Mouse (Mus musculus) G1E (cell line): ENCODE results near the gene Slc15a4.

Experiments used
- CTCF ChIP-seq: IDR thresholded peaks from 2 replicates; pipeline ENCODE4 v1.5.1; 2012; ENCODE audit warnings: low read depth, low read length, inconsistent platforms, mixed read lengths
- GATA1 ChIP-seq: IDR thresholded peaks from 2 replicates; pipeline ENCODE4 v1.6.1; 2012; ENCODE audit warnings: borderline replicate concordance, low read length, inconsistent platforms, mixed read lengths
- GATA2 ChIP-seq: IDR thresholded peaks from 2 replicates; pipeline ENCODE4 v1.6.1; 2012; ENCODE audit warnings: low read depth, low read length, inconsistent platforms, borderline replicate concordance
- POLR2AphosphoS5 ChIP-seq: IDR thresholded peaks from 2 replicates; pipeline ENCODE4 v1.6.1; 2012; ENCODE audit warnings: low read depth, low read length, inconsistent platforms; ENCODE audit not compliant: insufficient replicate concordance
- TAL1 ChIP-seq: conservative IDR thresholded peaks from 2 replicates; pipeline ENCODE4 v1.6.1; 2012; ENCODE audit warnings: low read depth, low read length, inconsistent platforms, mixed read lengths

DNA sequence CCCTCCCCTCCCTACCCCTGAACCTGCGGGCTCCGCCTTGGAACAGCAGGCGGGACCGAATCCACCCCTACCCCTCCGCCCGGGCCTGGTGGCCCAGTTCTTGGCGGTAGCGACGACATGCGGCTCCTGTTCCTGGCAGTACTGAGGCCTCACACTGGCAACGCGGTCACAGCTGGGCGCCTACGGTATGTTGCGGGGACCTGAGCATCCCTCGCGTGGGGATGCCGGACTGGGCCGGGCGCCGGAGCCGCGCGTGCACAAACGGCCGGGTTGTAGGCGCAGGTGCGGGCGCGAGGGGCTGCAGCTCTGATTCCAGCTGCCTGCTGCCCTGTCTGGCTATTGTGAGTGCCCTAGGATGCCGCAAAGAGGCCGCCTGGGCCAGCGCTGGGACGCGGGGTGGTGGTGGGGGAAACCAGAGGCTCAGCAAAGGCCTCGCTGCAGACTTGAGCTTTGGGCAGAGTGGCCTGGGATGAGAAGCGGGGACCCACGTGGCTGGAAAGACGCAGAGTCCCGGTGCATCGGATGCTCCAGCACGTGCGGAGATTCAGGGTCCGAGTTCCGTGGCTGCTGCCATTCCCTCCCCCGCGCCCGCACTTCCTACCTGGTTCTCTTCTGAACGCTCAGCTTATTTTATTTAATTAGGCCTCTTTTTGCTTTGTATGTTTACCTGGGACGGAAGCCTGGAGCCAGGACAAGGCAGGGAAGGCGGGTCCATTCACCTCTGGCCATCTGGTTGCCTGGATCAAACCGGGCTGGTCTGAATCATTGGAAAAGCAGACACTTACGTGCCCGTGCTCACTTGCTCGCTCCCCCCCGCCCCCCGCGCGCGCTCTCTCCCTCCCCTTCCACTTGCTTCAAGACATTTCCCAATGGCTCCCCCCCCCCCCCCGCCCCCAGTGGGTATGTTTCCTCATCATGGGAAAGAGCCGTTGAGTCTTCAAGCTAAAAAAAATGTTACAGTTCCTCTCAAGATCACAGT is at the start of gene Slc15a4, which contains the start of gene Glt1d1:
- TF ChIP-seq CTCF (no peak), GATA1 (no peak), TAL1 (no peak), POLR2AphosphoS5 (no peak), GATA2 (no peak)
